Mouse (Mus musculus): ENCODE data around the gene Psmd3.

- TF ChIP-seq CTCF (IDR thresholded peaks at IDR 0.05; ENCODE audit: low read depth): no peak
- no peak for TF ChIP-seq EP300 (IDR thresholded peaks at IDR 0.05; ENCODE audit: low read depth)
These were observed 10.5 kb upstream of the Psmd3 start for GRCm38 (mm10) chr11:98671857-98672256.

All from heart, postnatal 0 days (tissue).